Mouse (Mus musculus) WW6 (cell line): ENCODE measurements around the gene Tcf3.

Experiments used
- DNase-seq: peaks from one replicate; pipeline ENCODE4 v3.0.0-alpha.2; 2013; ENCODE audit warnings: low read depth, low spot score

The Tcf3 gene

GRCm38 (mm10) chr10:80407924-80408323 lies 25.5 kb downstream of the Tcf3 start:
- DNase-seq, result no peak

- peak; percentile 90 for DNase-seq
Observed at GRCm38 (mm10) chr10:80406684-80407501, 26.6 kb downstream of the Tcf3 start, which contains the start of gene Uqcr11. Gene Uqcr11 (minus strand): TSS chr10:80406830.

- DNase-seq, result no peak
Observed at GRCm38 (mm10) chr10:80405481-80406173, 27.8 kb downstream of the Tcf3 start.

GRCm38 (mm10) chr10:80403044-80403692 lies 30.3 kb downstream of the Tcf3 start:
- no peak for DNase-seq

- DNase-seq, result no peak
Observed at GRCm38 (mm10) chr10:80400704-80401161, 32.7 kb downstream of the Tcf3 start.

- no peak for DNase-seq
Observed at GRCm38 (mm10) chr10:80399973-80400703, 33.3 kb downstream of the Tcf3 start.

- DNase-seq, result peak; percentile 98
Observed at GRCm38 (mm10) chr10:80399191-80399972, 34.1 kb downstream of the Tcf3 start, which contains the start of gene Mbd3. Gene Mbd3 (minus strand): TSS chr10:80399550.

- peak; percentile 98 for DNase-seq
Observed at GRCm38 (mm10) chr10:80398719-80399190, 34.7 kb downstream of the Tcf3 start.

- no peak for DNase-seq
Observed at GRCm38 (mm10) chr10:80398174-80398535, 35.3 kb downstream of the Tcf3 start.

GRCm38 (mm10) chr10:80397524-80398173 lies 35.8 kb downstream of the Tcf3 start:
- DNase-seq, result no peak

- DNase-seq, result no peak
Observed at GRCm38 (mm10) chr10:80396822-80397523, 36.5 kb downstream of the Tcf3 start.

GRCm38 (mm10) chr10:80395025-80395627 lies 38.3 kb downstream of the Tcf3 start:
- no peak for DNase-seq

- DNase-seq, result no peak
Observed at GRCm38 (mm10) chr10:80392687-80393086, 40.8 kb downstream of the Tcf3 start.

- no peak for DNase-seq
Observed at GRCm38 (mm10) chr10:80390697-80391096, 42.8 kb downstream of the Tcf3 start.

GRCm38 (mm10) chr10:80389185-80389708 lies 44.2 kb downstream of the Tcf3 start:
- DNase-seq, result no peak

GRCm38 (mm10) chr10:80388731-80389130 lies 44.7 kb downstream of the Tcf3 start:
- no peak for DNase-seq

GRCm38 (mm10) chr10:80387522-80387959 lies 45.9 kb downstream of the Tcf3 start, which contains the start of gene Mex3d:
Gene Mex3d (minus strand): TSS chr10:80387659.
- DNase-seq, result no peak

- DNase-seq, result no peak
Observed at GRCm38 (mm10) chr10:80386735-80387471, 46.5 kb downstream of the Tcf3 start.
